Mouse (Mus musculus): Measurements from ENCODE around the gene Olfr414. TPM values are rescaled to one million over a fixed set of nuclear protein-coding genes. Genes with fewer than 3 reads are reported as not detected.

Gene Olfr414
- polyA plus RNA-seq (2012; rRNA removed): not detected in 2 replicates

- TF ChIP-seq POLR2A (IDR thresholded peaks at IDR 0.05; ENCODE audit: extremely low read depth, insufficient read depth, low read length) (no peak), CTCF (IDR thresholded peaks at IDR 0.05; ENCODE audit: extremely low read depth, insufficient read depth, low read length) (no peak)
- Histone ChIP-seq H3K27ac (ENCODE audit: insufficient read depth, low read length) (no peak within 1 kb of the TSS), H3K4me1 (ENCODE audit: control insufficient read depth, insufficient read depth, low read length) (no peaks in the 10 kb centered on the region), H3K4me3 (ENCODE audit: insufficient read depth, low read length) (no peak within 1 kb of the TSS)
Measured at GRCm38 (mm10) chr1:174423764-174424163, at the start of gene Olfr414. Olfr414 (plus strand) TSS chr1:174424064.

GRCm38 (mm10) chr1:174390746-174391145 lies 33.1 kb upstream of the Olfr414 start, which contains the start of gene Olfr248:
Olfr248 (plus strand) TSS chr1:174391046.
- no peak within 1 kb of the TSS for H3K4me3 ChIP-seq (ENCODE audit: insufficient read depth, low read length)

GRCm38 (mm10) chr1:174422959-174423358 lies 905 bp upstream of the Olfr414 start:
- TF ChIP-seq POLR2A (IDR thresholded peaks at IDR 0.05; ENCODE audit: extremely low read depth, insufficient read depth, low read length) (no peak), CTCF (IDR thresholded peaks at IDR 0.05; ENCODE audit: extremely low read depth, insufficient read depth, low read length) (no peak)
- Histone ChIP-seq H3K4me3 (ENCODE audit: insufficient read depth, low read length) (no peak overlapping the region), H3K27ac (ENCODE audit: insufficient read depth, low read length) (no peak overlapping the region), H3K4me1 (ENCODE audit: control insufficient read depth, insufficient read depth, low read length) (no peaks in the 10 kb centered on the region)

More at GRCm38 (mm10) chr1:174390746-174391145, 33.1 kb upstream of the Olfr414 start, which contains the start of gene Olfr248:
- TF ChIP-seq CTCF (IDR thresholded peaks at IDR 0.05; ENCODE audit: extremely low read depth, insufficient read depth, low read length) (no peak), POLR2A (IDR thresholded peaks at IDR 0.05; ENCODE audit: extremely low read depth, insufficient read depth, low read length) (no peak)
- H3K4me1 ChIP-seq (ENCODE audit: control insufficient read depth, insufficient read depth, low read length): no peaks in the 10 kb centered on the region
- H3K27ac ChIP-seq (ENCODE audit: insufficient read depth, low read length): no peak within 1 kb of the TSS

GRCm38 (mm10) chr1:174426180-174426986 lies 2.5 kb downstream of the Olfr414 start:
- Histone ChIP-seq H3K4me3 (ENCODE audit: insufficient read depth, low read length) (no peak overlapping the region), H3K27ac (ENCODE audit: insufficient read depth, low read length) (no peak overlapping the region), H3K4me1 (ENCODE audit: control insufficient read depth, insufficient read depth, low read length) (no peaks in the 10 kb centered on the region)
- TF ChIP-seq CTCF (IDR thresholded peaks at IDR 0.05; ENCODE audit: extremely low read depth, insufficient read depth, low read length) (no peak), POLR2A (IDR thresholded peaks at IDR 0.05; ENCODE audit: extremely low read depth, insufficient read depth, low read length) (no peak)

GRCm38 (mm10) chr1:174427402-174427801 lies 3.5 kb downstream of the Olfr414 start:
- no peak overlapping the region for H3K4me3 ChIP-seq (ENCODE audit: insufficient read depth, low read length)
- H3K27ac ChIP-seq (ENCODE audit: insufficient read depth, low read length): no peak overlapping the region
- TF ChIP-seq POLR2A (IDR thresholded peaks at IDR 0.05; ENCODE audit: extremely low read depth, insufficient read depth, low read length) (no peak), CTCF (IDR thresholded peaks at IDR 0.05; ENCODE audit: extremely low read depth, insufficient read depth, low read length) (no peak)
- no peaks in the 10 kb centered on the region for H3K4me1 ChIP-seq (ENCODE audit: control insufficient read depth, insufficient read depth, low read length)

GRCm38 (mm10) chr1:174428407-174428806 lies 4.5 kb downstream of the Olfr414 start:
- H3K4me3 ChIP-seq (ENCODE audit: insufficient read depth, low read length): no peak overlapping the region
- H3K4me1 ChIP-seq (ENCODE audit: control insufficient read depth, insufficient read depth, low read length): no peaks in the 10 kb centered on the region
- TF ChIP-seq POLR2A (IDR thresholded peaks at IDR 0.05; ENCODE audit: extremely low read depth, insufficient read depth, low read length) (no peak), CTCF (IDR thresholded peaks at IDR 0.05; ENCODE audit: extremely low read depth, insufficient read depth, low read length) (no peak)
- no peak overlapping the region for H3K27ac ChIP-seq (ENCODE audit: insufficient read depth, low read length)

GRCm38 (mm10) chr1:174434121-174434520 lies 10.3 kb downstream of the Olfr414 start:
- Histone ChIP-seq H3K27ac (ENCODE audit: insufficient read depth, low read length) (no peak overlapping the region), H3K4me3 (ENCODE audit: insufficient read depth, low read length) (no peak overlapping the region), H3K4me1 (ENCODE audit: control insufficient read depth, insufficient read depth, low read length) (no peaks in the 10 kb centered on the region)
- TF ChIP-seq POLR2A (IDR thresholded peaks at IDR 0.05; ENCODE audit: extremely low read depth, insufficient read depth, low read length) (no peak), CTCF (IDR thresholded peaks at IDR 0.05; ENCODE audit: extremely low read depth, insufficient read depth, low read length) (no peak)

GRCm38 (mm10) chr1:174441782-174442181 lies 17.9 kb downstream of the Olfr414 start, which contains the start of gene Olfr220:
Olfr220 (plus strand) TSS chr1:174442082.
- no peaks in the 10 kb centered on the region for H3K4me1 ChIP-seq (ENCODE audit: control insufficient read depth, insufficient read depth, low read length)
- no peak for TF ChIP-seq POLR2A (IDR thresholded peaks at IDR 0.05; ENCODE audit: extremely low read depth, insufficient read depth, low read length)
- no peak for TF ChIP-seq CTCF (IDR thresholded peaks at IDR 0.05; ENCODE audit: extremely low read depth, insufficient read depth, low read length)
- H3K4me3 ChIP-seq (ENCODE audit: insufficient read depth, low read length): no peak within 1 kb of the TSS
- no peak within 1 kb of the TSS for H3K27ac ChIP-seq (ENCODE audit: insufficient read depth, low read length)

GRCm38 (mm10) chr1:174455100-174455499 lies 31.2 kb downstream of the Olfr414 start:
- no peak overlapping the region for H3K4me3 ChIP-seq (ENCODE audit: insufficient read depth, low read length)
- TF ChIP-seq CTCF (IDR thresholded peaks at IDR 0.05; ENCODE audit: extremely low read depth, insufficient read depth, low read length) (no peak), POLR2A (IDR thresholded peaks at IDR 0.05; ENCODE audit: extremely low read depth, insufficient read depth, low read length) (no peak)
- H3K4me1 ChIP-seq (ENCODE audit: control insufficient read depth, insufficient read depth, low read length): no peaks in the 10 kb centered on the region
- H3K27ac ChIP-seq (ENCODE audit: insufficient read depth, low read length): no peak overlapping the region

GRCm38 (mm10) chr1:174465385-174465784 lies 41.5 kb downstream of the Olfr414 start:
- Histone ChIP-seq H3K27ac (ENCODE audit: insufficient read depth, low read length) (no peak overlapping the region), H3K4me1 (ENCODE audit: control insufficient read depth, insufficient read depth, low read length) (no peaks in the 10 kb centered on the region), H3K4me3 (ENCODE audit: insufficient read depth, low read length) (no peak overlapping the region)
- TF ChIP-seq POLR2A (IDR thresholded peaks at IDR 0.05; ENCODE audit: extremely low read depth, insufficient read depth, low read length) (no peak), CTCF (IDR thresholded peaks at IDR 0.05; ENCODE audit: extremely low read depth, insufficient read depth, low read length) (no peak)
